Mouse (Mus musculus) left cerebral cortex, postnatal 25 days (tissue): Measurements from ENCODE around the gene Atp9a. TPM values are rescaled to one million over a fixed set of nuclear protein-coding genes. Genes with fewer than 3 reads are reported as not detected.

Experiments
- DNase-seq, 2 experiments: peaks; one replicate each; pipeline ENCODE4 v3.0.0; 2022; ENCODE audit warnings: low spot score in 2 of 2, mixed read lengths in 1 of 2
- intact Hi-C: fragments of 180-260 bp; cut with DNase I; formaldehyde crosslinking; loops from one replicate; pipeline ENCODE4 v1.15.1; 2025
- total RNA-seq, 2 experiments: library from RNA; stranded (reverse); gene quantifications; 2 replicates each; pipeline ENCODE4 v1.2.3; 2021

Gene Atp9a
- total RNA-seq, 2 experiments from 2014 or later, result 405 to 417 TPM

- intact Hi-C loops, result no loop called here
- no peak for DNase-seq
Measured at GRCm38 (mm10) chr2:168615160-168615559, 127.0 kb downstream of the Atp9a start.

GRCm38 (mm10) chr2:168614170-168614872 is 127.9 kb downstream of the Atp9a start:
- no peak for DNase-seq
- intact Hi-C loops, result no loop called here

DNA sequence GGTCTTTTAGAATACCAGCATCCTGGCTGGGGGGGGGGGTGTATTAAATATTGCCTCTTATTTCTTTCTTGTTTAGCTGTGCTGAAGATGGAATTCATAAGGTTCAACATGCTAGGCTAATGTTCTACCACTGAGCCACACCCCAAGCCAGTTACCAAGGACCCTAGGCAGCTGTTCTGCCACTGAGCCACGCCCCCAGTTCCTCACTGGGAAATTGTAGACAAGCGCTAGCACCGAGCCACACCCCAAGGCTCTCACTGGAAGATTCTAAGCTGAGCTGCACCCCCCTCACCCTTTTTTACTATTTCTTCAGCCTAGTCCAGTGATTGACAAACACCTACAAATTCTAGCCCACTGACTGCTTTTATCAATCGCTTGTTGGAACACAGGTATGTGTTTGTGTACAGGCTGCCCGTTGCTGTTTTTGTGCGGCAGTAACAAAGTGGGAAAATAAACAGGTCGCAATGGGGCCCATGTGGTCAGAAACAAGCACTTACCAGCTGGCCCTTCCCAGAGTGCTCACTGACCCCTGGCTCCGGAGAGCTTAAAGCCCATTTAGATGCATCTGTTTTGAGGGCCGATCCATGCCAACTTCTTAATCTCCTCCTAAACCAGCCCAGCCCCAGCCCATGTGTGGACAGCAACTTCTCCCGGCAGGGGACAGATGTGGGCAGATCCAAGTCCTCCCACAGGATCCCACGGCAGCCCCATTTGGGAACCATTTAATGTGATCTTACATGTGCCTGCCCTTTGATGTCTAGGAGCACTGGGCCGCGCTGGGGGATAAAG is 128.9 kb downstream of the Atp9a start:
- intact Hi-C loops, result no loop called here
- no peak for DNase-seq

- DNase-seq, result no peak
- intact Hi-C loops, result no loop called here
Measured at GRCm38 (mm10) chr2:168610941-168611340, 131.3 kb downstream of the Atp9a start.

GRCm38 (mm10) chr2:168609653-168610248 is 132.5 kb downstream of the Atp9a start:
- intact Hi-C loops, result no loop called here
- peak in 1 of 2 experiments; percentile 55 for DNase-seq

GRCm38 (mm10) chr2:168608125-168608564 is 134.1 kb downstream of the Atp9a start:
- intact Hi-C loops, result no loop called here
- DNase-seq, result no peak

GRCm38 (mm10) chr2:168604655-168605070 is 137.5 kb downstream of the Atp9a start:
- intact Hi-C loops, result loop anchor here (5.0 kb wide), 1 partner anchor 77 kb away; no protein-coding TSS in a partner anchor
- no peak for DNase-seq

DNA sequence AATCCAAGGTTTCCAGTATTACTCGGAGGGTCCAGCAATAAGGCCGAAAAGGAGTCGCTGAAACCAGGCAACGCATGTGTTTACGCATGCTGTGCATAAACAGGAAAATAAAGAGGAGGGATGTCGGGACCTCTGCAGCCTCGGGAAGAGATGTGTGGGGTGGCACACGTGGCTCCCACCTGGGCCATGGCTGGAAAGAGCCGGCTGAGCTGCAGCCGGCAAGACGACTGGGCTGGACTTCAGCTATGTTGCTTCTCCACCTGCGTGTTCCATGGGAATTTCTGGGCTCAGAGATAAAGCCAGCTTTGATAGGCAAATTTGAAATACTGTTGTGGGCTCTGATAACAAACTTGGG is 139.8 kb downstream of the Atp9a start:
- intact Hi-C loops, result loop anchor here (5.0 kb wide), 1 partner anchor 75 kb away; no protein-coding TSS in a partner anchor
- no peak for DNase-seq

DNA sequence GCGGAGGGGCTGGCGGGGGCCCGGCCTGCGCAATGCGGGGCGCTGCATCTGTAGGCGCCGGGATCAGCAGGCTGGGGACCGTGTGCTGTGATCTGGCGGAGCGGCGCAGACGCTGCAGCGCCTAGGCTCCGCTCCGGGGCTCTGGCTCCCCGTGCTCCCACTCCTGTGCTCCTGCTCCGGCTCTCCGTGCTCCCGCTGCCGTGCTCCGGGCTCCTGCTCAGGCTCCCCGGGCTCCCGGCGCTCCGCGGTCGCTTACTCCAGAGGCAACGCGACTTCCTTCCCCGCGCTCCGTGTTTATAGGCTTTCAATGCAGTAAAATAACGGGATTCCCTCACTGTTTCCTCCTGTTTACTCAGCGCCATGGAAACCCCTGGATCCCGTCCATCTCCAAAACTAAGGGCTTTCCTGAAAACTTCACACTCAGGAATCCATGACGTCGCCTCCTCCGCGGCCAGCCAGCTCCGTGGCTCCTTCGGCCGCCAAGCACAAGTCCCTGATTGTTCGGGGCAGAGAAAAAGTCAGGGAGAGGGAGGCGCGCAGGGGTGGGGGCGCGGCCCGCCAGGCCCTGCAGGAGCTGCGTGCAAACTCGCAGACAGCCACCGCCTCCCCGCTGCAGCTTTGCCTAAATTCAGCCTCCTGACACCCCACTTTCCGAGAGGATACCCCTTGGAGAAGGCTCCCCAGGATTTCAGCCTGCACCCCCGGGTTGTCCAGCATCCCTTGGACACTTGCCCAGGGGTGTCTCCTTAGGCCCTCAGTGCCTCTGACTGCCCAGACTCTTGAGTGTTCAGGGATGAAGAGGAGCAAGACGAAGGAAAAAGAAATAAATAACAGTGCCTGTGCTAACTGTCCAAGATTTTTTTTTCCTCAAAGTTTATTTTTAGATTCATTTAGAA is 140.5 kb downstream of the Atp9a start, which contains the start of gene Nfatc2:
Gene Nfatc2, minus strand, starts transcription at position 167 of the 896 bp plus-strand sequence.
- intact Hi-C loops, result loop anchor here (5.0 kb wide), 1 partner anchor 74 kb away; no protein-coding TSS in a partner anchor
- DNase-seq, result peak; percentile 76 to 80

DNA sequence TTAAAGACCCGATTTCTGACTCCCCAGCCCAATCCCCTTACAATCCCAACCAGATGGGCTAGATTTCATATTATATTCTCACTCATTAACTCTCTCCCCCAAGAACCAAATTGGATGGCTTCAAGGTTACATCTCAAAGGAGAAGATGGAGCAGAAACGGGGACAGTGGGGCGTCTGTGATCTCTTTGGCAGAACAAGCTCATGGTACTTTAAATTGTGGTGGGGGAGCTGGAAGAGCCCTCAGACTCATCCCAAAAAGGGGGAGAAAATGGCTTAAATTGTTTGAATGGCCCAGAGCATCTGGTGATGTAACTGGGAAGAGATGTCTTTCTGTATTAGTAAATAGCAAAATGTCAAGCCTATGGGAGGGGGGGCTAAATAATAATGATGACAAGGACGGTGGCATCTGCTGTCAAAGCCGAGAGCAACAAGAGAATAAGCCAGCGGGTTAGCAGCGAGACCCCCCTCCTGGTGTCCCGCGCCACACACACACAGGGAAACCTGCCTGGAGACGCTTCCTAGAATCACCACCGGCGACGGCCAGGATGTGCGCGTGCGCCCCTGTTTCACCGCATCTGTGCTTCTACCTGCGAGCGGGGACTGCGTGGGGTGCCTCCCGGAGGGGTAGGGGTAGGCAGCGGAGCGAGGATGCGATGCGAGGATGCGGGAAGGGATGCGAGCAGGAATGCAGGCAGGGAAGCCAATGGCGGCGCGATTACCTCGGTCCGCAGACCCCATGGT is 141.3 kb downstream of the Atp9a start:
- intact Hi-C loops, result loop anchor here (5.0 kb wide), 1 partner anchor 74 kb away; no protein-coding TSS in a partner anchor
- peak; percentile 57 to 65 for DNase-seq

DNA sequence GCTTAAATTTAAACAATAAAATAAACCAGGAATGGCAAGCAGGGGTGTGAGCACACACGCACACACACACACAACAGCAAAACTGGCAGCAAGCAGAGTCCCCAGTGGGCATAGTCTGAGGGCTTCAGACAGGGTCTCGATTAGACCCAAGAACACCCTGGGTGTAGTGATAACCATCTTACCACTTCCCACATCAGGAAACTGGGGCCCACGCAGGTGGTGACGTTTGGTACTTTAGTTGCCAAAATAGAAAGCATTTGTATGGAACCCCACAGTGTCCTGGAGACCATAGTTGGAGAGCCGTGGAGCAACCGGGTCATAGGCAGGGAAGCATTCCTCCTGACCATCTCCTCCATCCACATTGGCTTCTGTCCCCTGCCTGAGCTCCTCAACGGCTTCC is 146.5 kb downstream of the Atp9a start:
- intact Hi-C loops, result no loop called here
- DNase-seq, result no peak

- intact Hi-C loops, result no loop called here
- no peak for DNase-seq
Measured at GRCm38 (mm10) chr2:168593676-168594075, 148.5 kb downstream of the Atp9a start.

DNA sequence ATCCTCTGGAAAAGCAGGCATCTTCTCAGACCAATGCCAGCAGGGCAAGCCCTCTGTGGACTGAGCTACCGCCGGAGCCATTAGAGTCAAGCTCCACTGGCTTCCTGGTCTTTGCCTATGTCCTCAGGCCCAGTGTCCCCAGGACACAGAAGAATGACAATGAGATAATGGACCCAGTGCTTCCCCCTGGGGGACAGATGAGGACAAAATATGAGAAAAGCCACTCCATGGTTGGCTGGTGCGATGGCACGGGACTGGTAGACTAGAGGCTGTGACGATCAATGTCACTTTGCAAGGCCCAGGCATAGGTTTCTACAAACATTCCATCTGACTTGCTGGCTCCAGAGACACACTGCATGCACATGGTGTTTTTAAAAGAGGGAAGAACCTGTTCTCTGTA is 149.2 kb downstream of the Atp9a start:
- DNase-seq, result no peak
- intact Hi-C loops, result no loop called here

- intact Hi-C loops, result no loop called here
- DNase-seq, result no peak
Measured at GRCm38 (mm10) chr2:168591076-168591475, 151.1 kb downstream of the Atp9a start.

DNA sequence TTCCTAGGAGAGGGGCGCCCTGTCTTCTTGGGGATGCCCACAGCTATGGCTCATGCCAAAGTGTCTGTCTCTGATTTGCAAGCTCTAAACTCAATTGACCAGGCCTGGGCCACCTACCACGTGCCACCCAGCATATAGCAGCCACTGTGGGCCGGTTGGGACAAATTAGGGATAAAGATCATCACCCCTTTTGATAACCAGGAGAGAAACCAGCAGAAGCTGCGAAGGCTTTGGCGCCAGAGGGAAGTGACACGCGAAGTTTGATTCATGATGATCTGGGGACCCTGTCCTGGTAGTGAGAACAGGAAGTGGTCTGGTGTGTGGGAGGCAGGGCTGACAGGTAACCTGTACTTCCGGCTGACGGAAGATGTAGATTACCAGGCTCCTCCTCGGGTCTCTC is 151.7 kb downstream of the Atp9a start:
- DNase-seq, result no peak
- intact Hi-C loops, result no loop called here

DNA sequence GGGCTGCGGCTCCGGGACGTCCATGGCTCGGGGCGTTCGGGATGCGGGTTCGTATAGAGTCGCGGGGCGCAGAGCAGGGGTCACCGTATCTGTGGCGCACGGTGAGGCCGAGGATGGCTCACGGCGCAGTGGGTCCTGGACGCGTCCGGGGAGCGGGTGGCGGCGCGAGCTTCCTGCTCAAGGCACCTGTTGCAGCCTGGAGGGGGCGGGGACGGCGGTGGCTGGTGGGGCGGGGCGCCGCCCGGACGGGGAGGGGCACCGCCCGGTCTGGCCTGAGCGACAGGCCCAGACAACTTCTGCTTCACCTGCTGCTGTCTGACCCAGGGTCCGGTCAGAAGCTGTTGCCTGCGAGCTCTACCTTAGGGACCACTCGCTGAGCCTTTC is 152.0 kb downstream of the Atp9a start:
- intact Hi-C loops, result no loop called here
- no peak for DNase-seq

DNA sequence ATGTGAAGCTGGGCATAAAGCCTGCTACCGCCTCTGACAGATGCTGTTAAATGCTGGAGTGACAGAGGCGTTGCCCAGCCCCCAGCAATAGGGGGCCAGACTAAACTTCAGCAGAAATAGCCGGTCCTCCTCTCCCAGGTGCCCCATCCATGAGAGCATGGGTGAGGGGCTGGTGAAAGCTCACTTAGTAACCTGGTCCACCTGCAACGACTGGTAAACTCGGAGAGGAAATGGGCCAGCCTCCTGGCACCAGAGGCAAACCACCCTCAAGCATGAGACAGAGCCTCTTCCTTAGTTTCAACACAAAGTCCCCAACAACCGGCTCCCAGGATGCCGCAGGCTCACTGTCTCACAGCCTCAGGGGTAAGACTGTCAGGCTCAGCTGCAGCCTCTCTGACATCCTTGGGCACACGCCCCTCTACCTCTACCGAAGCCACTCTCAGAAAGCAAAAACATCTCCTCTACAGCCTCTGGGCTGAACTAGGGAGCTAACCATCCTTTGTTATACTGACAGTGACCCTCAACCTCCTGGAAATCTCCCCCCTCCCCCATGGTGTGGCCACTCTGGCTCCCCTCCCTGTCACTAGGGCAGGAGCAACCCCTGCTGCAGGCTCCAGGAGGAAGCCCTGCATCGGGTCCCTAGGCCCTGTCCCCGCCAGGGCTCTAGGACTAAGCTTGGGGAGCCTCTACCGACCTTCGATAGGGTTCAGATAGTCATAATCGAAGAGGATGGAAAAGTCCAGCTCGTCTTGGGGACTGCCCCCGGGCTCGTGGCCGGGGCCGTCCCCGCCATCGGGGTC is 152.6 kb downstream of the Atp9a start:
- DNase-seq, result peak in 1 of 2 experiments; percentile 30
- intact Hi-C loops, result no loop called here
